17 mouse cellular contexts compared by ENCODE assay signal in the genomic region with DNA sequence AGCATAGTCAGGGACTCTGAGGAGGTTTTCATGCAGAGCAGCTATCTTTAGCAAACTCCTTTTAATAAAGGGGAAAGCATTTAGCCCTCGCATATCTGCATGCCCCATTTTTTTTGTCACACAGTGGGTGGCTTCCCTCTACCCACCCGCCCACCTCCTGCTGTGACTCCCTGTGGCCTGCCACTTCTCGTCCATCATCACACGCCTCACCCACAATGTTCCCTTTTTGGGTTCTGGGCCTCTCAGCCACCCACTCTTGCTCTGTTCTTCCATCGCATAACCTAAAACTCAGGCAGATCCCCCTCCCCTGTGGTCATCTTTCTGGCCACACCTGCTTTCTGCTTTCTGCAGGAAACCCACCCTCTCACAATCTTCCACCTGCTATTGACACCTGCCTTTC.
DNase-seq lines count a peak whose midpoint lies in the region; ATAC-seq lines count a peak whose summit lies in the region.
"Had no signal": no experiment of that assay in that cellular context is flagged by ENCODE, and none has a peak within 500 bp of the region (broad histone marks: within the 10 kb centered on the region; RNA-seq: fewer than 3 reads in every experiment).

No protein-coding gene starts in this region.

- ATAC-seq in erythroid progenitor cell, adult 5-6 weeks (replicated peaks; ENCODE audit: low FRiP score, poor library complexity, severe bottlenecking): no peak
- ATAC-seq: forebrain, embryonic 16.5 days; hindbrain, embryonic 16.5 days had no signal

- DNase-seq in frontal cortex, adult 2 months (ENCODE audit: extremely low spot score in 1 of 2, low spot score in 1 of 2): peak; percentile 28 to 69
- DNase-seq in frontal cortex, postnatal 10 days (ENCODE audit: low spot score in 2 of 2): no peak
- peak; percentile 29 to 57 for DNase-seq in left cerebral cortex, adult 18-20 months (ENCODE audit: low spot score in 2 of 2)
- DNase-seq in left cerebral cortex, adult 11 months (ENCODE audit: low spot score): no peak
- peak; percentile 32 to 76 for DNase-seq in right cerebral cortex, postnatal 36 days (ENCODE audit: low spot score in 2 of 2)
- DNase-seq in right cerebral cortex, postnatal 14 days: no peak
- DNase-seq in telencephalon, adult 2 months (ENCODE audit: low read depth, low spot score): peak; percentile 68
- DNase-seq: adrenal gland, postnatal 10 days; cerebellum, adult 11-12 months; cerebellum, adult 9-10 months; cerebellum, postnatal 25 days; gastrocnemius, adult 2 months; gastrocnemius, postnatal 25 days; heart, postnatal 36 days had no signal

Comparison
In these comparisons a context has a peak if more than half of its experiments do, and no peak if none do; other contexts are left out.
1. DNase-seq: peak in frontal cortex, adult 2 months (2 of 2), left cerebral cortex, adult 18-20 months (2 of 2), right cerebral cortex, postnatal 36 days (2 of 2) and telencephalon, adult 2 months (single experiment); none in frontal cortex, postnatal 10 days (0 of 2), left cerebral cortex, adult 11 months (single experiment) and right cerebral cortex, postnatal 14 days (single experiment).